Mouse (Mus musculus) lung, embryonic 15.5 days (tissue): ENCODE data around the gene Hdgfl3. TPM values are rescaled to one million over a fixed set of nuclear protein-coding genes. Genes with fewer than 3 reads are reported as not detected.

Experiments used
- ATAC-seq: fragments of 200-750 bp; cut with Nextera tagmentation; 2 replicates; pipeline ENCODE4 v1.8.0; 2017; ENCODE audit warnings: moderate number of reproducible peaks, borderline replicate concordance; ENCODE audit not compliant: low FRiP score, low TSS enrichment; ENCODE audit errors: extremely low read depth
- H3K27ac ChIP-seq: fragments of 300-500 bp; sonication (generic); 2 replicates; pipeline ENCODE4 v1.5.1; 2015; ENCODE audit warnings: moderate library complexity, mild to moderate bottlenecking, inconsistent platforms
- H3K27me3 ChIP-seq: fragments of 300-500 bp; sonication (generic); 2 replicates; pipeline ENCODE4 v1.6.1; 2015; ENCODE audit warnings: inconsistent platforms
- H3K36me3 ChIP-seq: fragments of 300-500 bp; sonication (generic); 2 replicates; pipeline ENCODE4 v1.6.1; 2015; ENCODE audit warnings: inconsistent platforms
- H3K4me1 ChIP-seq: fragments of 300-500 bp; sonication (generic); 2 replicates; pipeline ENCODE4 v1.6.1; 2015; ENCODE audit warnings: inconsistent platforms
- H3K4me2 ChIP-seq: fragments of 300-500 bp; sonication (generic); 2 replicates; pipeline ENCODE4 v1.6.1; 2015; ENCODE audit warnings: inconsistent platforms, mild to moderate bottlenecking, moderate library complexity
- H3K4me3 ChIP-seq: fragments of 300-500 bp; sonication (generic); 2 replicates; pipeline ENCODE4 v1.5.1; 2015; ENCODE audit warnings: mild to moderate bottlenecking, inconsistent platforms
- H3K9ac ChIP-seq: fragments of 300-500 bp; sonication (generic); 2 replicates; pipeline ENCODE4 v1.6.1; 2015; ENCODE audit warnings: inconsistent platforms
- H3K9me3 ChIP-seq: fragments of 300-500 bp; sonication (generic); 2 replicates; pipeline ENCODE4 v1.6.1; 2016; ENCODE audit warnings: inconsistent platforms
- WGBS: fragments of 180-500 bp; shearing (Covaris S2); methylation state at CpG from one replicate; pipeline ENCODE4 v1.1.7; 2015; 5-methylcytosine and 5-hydroxymethylcytosine counted together
- polyA plus RNA-seq: library from polyadenylated mRNA; unstranded; fragments of >200 nt; fragmentation: Nextera tagmentation; extraction: Ambion mirVana; gene quantifications from 2 replicates; pipeline ENCODE4 v1.2.1, GENCODE M21; 2015

The Hdgfl3 gene
- polyA plus RNA-seq, 1 experiment from 2014 or later = 9.1 TPM

GRCm38 (mm10) chr7:81850171-81850570, 84.1 kb downstream of the Hdgfl3 start:
- Histone ChIP-seq H3K27ac (no peak overlapping the region), H3K27me3 (no peaks in the 10 kb centered on the region), H3K4me2 (no peak overlapping the region), H3K4me3 (no peak overlapping the region), H3K9ac (no peak overlapping the region), H3K36me3 (no peaks in the 10 kb centered on the region), H3K9me3 (no peaks in the 10 kb centered on the region), H3K4me1 (peaks cover 6% of the 10 kb centered on the region; the same call in 1 of the 2 replicates)
- 73% methylated on average over 6 of the region's 6 CpGs for WGBS
- no peak for ATAC-seq

GRCm38 (mm10) chr7:81849633-81850032, 84.6 kb downstream of the Hdgfl3 start:
- no peak overlapping the region for H3K9ac ChIP-seq
- 84% methylated on average over 7 of the region's 7 CpGs for WGBS
- H3K9me3 ChIP-seq = no peaks in the 10 kb centered on the region
- H3K36me3 ChIP-seq = no peaks in the 10 kb centered on the region
- H3K4me2 ChIP-seq = no peak overlapping the region
- no peak overlapping the region for H3K27ac ChIP-seq
- no peak overlapping the region for H3K4me3 ChIP-seq
- no peak for ATAC-seq
- no peaks in the 10 kb centered on the region for H3K27me3 ChIP-seq
- peaks cover 3% of the 10 kb centered on the region; the same call in 1 of the 2 replicates for H3K4me1 ChIP-seq

GRCm38 (mm10) chr7:81849214-81849613, 85.1 kb downstream of the Hdgfl3 start:
- ATAC-seq = no peak
- Histone ChIP-seq H3K27ac (no peak overlapping the region), H3K4me3 (no peak overlapping the region), H3K9me3 (no peaks in the 10 kb centered on the region), H3K27me3 (no peaks in the 10 kb centered on the region), H3K9ac (no peak overlapping the region), H3K36me3 (no peaks in the 10 kb centered on the region), H3K4me2 (no peak overlapping the region), H3K4me1 (no peaks in the 10 kb centered on the region)
- WGBS = 79% methylated on average over 5 of the region's 5 CpGs

GRCm38 (mm10) chr7:81847777-81848176, 86.5 kb downstream of the Hdgfl3 start:
- H3K36me3 ChIP-seq = no peaks in the 10 kb centered on the region
- no peaks in the 10 kb centered on the region for H3K27me3 ChIP-seq
- ATAC-seq = no peak
- no peak overlapping the region for H3K4me2 ChIP-seq
- H3K9ac ChIP-seq = no peak overlapping the region
- no peaks in the 10 kb centered on the region for H3K4me1 ChIP-seq
- no peak overlapping the region for H3K27ac ChIP-seq
- WGBS = 54% methylated on average over 4 of the region's 4 CpGs
- no peaks in the 10 kb centered on the region for H3K9me3 ChIP-seq
- H3K4me3 ChIP-seq = no peak overlapping the region

GRCm38 (mm10) chr7:81847010-81847409, 87.3 kb downstream of the Hdgfl3 start:
- Histone ChIP-seq H3K4me2 (no peak overlapping the region), H3K4me1 (no peaks in the 10 kb centered on the region), H3K4me3 (no peak overlapping the region), H3K9me3 (no peaks in the 10 kb centered on the region), H3K36me3 (no peaks in the 10 kb centered on the region), H3K27ac (no peak overlapping the region), H3K9ac (no peak overlapping the region), H3K27me3 (no peaks in the 10 kb centered on the region)
- 31% methylated on average over 8 of the region's 8 CpGs for WGBS
- no peak for ATAC-seq

- WGBS = 43% methylated on average over 8 of the region's 8 CpGs
- Histone ChIP-seq H3K4me3 (no peak overlapping the region), H3K4me2 (no peak overlapping the region), H3K36me3 (no peaks in the 10 kb centered on the region), H3K9ac (no peak overlapping the region), H3K4me1 (no peaks in the 10 kb centered on the region), H3K27ac (no peak overlapping the region), H3K9me3 (no peaks in the 10 kb centered on the region), H3K27me3 (no peaks in the 10 kb centered on the region)
- no peak for ATAC-seq
Measured at GRCm38 (mm10) chr7:81846008-81846407, 88.3 kb downstream of the Hdgfl3 start.

DNA sequence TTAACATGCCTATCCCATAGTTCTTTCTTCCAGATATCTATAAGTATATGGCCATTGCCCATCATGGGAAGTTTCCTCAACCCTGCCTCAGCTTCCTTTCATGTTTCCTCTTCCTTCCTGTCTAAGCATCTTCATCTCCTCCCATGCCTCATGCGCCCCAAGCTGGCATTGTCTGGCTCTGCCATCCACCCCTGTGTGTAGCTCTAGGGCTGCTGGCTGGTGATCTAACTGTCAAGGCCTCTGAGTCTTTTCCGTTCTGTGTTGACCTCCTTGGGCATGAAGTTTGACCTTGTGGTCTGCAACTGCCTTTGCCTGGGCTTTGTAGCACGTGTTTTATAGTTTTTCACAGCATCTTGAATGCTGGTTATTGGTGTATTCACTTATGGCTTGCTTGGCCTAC, 89.0 kb downstream of the Hdgfl3 start:
- Histone ChIP-seq H3K4me1 (no peaks in the 10 kb centered on the region), H3K27ac (no peak overlapping the region), H3K9me3 (no peaks in the 10 kb centered on the region), H3K4me2 (no peak overlapping the region), H3K27me3 (no peaks in the 10 kb centered on the region), H3K4me3 (no peak overlapping the region), H3K9ac (no peak overlapping the region), H3K36me3 (no peaks in the 10 kb centered on the region)
- WGBS = 74% methylated on average over 3 of the region's 3 CpGs
- ATAC-seq = no peak

- Histone ChIP-seq H3K27me3 (no peaks in the 10 kb centered on the region), H3K9me3 (no peaks in the 10 kb centered on the region), H3K4me1 (no peaks in the 10 kb centered on the region), H3K4me3 (no peak overlapping the region), H3K36me3 (no peaks in the 10 kb centered on the region), H3K9ac (no peak overlapping the region), H3K4me2 (no peak overlapping the region), H3K27ac (no peak overlapping the region)
- ATAC-seq = no peak
- WGBS = 64% methylated on average over 11 of the region's 11 CpGs
Measured at GRCm38 (mm10) chr7:81844801-81845200, 89.5 kb downstream of the Hdgfl3 start.

DNA sequence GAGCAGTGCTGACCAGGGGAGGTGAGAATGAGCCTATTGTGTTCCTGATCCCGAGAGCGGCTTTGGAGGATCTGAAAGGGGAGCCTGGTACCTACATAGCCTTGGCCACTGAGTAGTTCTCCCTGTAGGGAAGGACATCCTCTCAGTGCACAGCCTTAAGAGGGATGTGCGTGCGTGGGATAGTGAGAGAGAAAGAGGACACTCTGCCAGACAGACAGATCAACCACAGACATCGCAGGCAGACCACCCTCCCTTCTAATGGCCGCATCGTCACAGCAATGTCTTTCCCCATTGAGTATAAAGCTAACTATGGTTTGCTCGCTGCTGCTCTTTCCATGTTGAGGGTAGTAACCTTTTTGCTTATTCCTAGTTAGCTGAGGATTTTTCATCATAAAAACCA, 90.4 kb downstream of the Hdgfl3 start:
- H3K9me3 ChIP-seq = no peaks in the 10 kb centered on the region
- H3K36me3 ChIP-seq = no peaks in the 10 kb centered on the region
- no peak overlapping the region for H3K4me2 ChIP-seq
- H3K27ac ChIP-seq = no peak overlapping the region
- H3K9ac ChIP-seq = no peak overlapping the region
- ATAC-seq = no peak
- 70% methylated on average over 8 of the region's 8 CpGs for WGBS
- H3K4me3 ChIP-seq = no peak overlapping the region
- H3K27me3 ChIP-seq = no peaks in the 10 kb centered on the region
- no peaks in the 10 kb centered on the region for H3K4me1 ChIP-seq

DNA sequence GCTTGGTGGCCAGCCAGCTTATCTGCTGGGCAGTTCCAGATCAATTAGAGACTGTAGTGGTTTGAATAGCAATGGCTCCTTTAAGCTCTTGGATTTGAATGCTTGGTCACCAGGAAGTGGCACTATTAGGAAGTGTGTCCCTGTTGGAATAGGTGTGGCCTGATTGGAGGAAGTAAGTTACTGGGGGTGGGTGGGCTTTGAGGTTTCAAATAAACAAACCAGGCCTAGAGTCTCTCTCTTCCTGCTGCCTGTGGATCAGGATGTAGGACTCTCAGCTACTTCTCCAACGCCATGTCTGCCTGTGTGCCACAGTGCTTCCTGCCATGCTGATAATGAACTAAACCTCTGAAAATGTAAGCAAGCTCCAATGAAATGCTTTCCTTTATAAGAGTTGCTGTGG, 91.3 kb downstream of the Hdgfl3 start:
- H3K9ac ChIP-seq = no peak overlapping the region
- no peak overlapping the region for H3K27ac ChIP-seq
- no peaks in the 10 kb centered on the region for H3K27me3 ChIP-seq
- no peak overlapping the region for H3K4me3 ChIP-seq
- ATAC-seq = no peak
- no peak overlapping the region for H3K4me2 ChIP-seq
- WGBS = 20% methylated on average over 1 of the region's 1 CpGs
- H3K36me3 ChIP-seq = no peaks in the 10 kb centered on the region
- H3K9me3 ChIP-seq = no peaks in the 10 kb centered on the region
- no peaks in the 10 kb centered on the region for H3K4me1 ChIP-seq

GRCm38 (mm10) chr7:81842141-81842540, 92.1 kb downstream of the Hdgfl3 start:
- no peaks in the 10 kb centered on the region for H3K9me3 ChIP-seq
- ATAC-seq = no peak
- WGBS = 73% methylated on average over 7 of the region's 7 CpGs

DNA sequence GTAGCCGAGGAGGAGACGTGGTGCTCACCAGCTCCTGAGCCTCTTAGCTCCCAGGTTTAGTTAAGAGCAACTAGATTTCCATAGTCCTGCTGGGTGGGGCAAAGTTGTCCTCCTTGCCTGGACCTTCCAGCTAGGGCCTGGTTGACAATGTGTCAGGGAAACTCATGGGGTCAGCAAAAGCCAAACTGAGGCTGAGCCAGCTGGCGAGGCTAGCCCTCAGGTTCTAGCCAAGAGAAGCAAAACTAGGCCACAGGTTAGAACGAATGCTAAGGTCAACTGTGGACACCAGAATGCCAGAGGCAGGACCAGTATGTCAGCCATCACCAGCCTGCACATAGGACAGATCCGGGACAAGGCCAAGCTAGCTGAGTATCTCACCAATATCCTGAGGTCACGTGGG, 92.8 kb downstream of the Hdgfl3 start:
- no peak overlapping the region for H3K27ac ChIP-seq
- H3K9me3 ChIP-seq = no peaks in the 10 kb centered on the region
- H3K4me1 ChIP-seq = no peaks in the 10 kb centered on the region
- no peaks in the 10 kb centered on the region for H3K27me3 ChIP-seq
- H3K4me3 ChIP-seq = no peak overlapping the region
- ATAC-seq = no peak
- H3K9ac ChIP-seq = no peak overlapping the region
- no peak overlapping the region for H3K4me2 ChIP-seq
- H3K36me3 ChIP-seq = no peaks in the 10 kb centered on the region
- 79% methylated on average over 6 of the region's 6 CpGs for WGBS

More at GRCm38 (mm10) chr7:81842141-81842540, 92.1 kb downstream of the Hdgfl3 start:
- Histone ChIP-seq H3K27ac (no peak overlapping the region), H3K27me3 (no peaks in the 10 kb centered on the region), H3K9ac (no peak overlapping the region), H3K36me3 (no peaks in the 10 kb centered on the region), H3K4me3 (no peak overlapping the region), H3K4me2 (no peak overlapping the region), H3K4me1 (no peaks in the 10 kb centered on the region)

GRCm38 (mm10) chr7:81840661-81841181, 93.6 kb downstream of the Hdgfl3 start:
- H3K27ac ChIP-seq = no peak overlapping the region
- no peak overlapping the region for H3K4me3 ChIP-seq
- no peaks in the 10 kb centered on the region for H3K27me3 ChIP-seq
- WGBS = 60% methylated on average over 7 of the region's 7 CpGs
- no peaks in the 10 kb centered on the region for H3K36me3 ChIP-seq
- ATAC-seq = no peak
- H3K9ac ChIP-seq = no peak overlapping the region
- H3K4me2 ChIP-seq = no peak overlapping the region
- no peaks in the 10 kb centered on the region for H3K9me3 ChIP-seq
- no peaks in the 10 kb centered on the region for H3K4me1 ChIP-seq
